Mouse (Mus musculus) right cerebral cortex, postnatal 10 days (tissue): ENCODE data around the gene Tex22.

ENCODE experiments used
- DNase-seq, 2 experiments: peaks; one replicate each; pipeline ENCODE4 v3.0.0; 2021; ENCODE audit warnings: low spot score in 2 of 2

Tex22 gene

GRCm38 (mm10) chr12:113074329-113075062, at the start of gene Tex22:
TSS of gene Tex22 (plus strand) at chr12:113074502.
- DNase-seq = peak; percentile 93

GRCm38 (mm10) chr12:113026557-113026956, 47.7 kb upstream of the Tex22 start:
- DNase-seq = no peak

GRCm38 (mm10) chr12:113027495-113027894, 46.8 kb upstream of the Tex22 start:
- DNase-seq = no peak

- DNase-seq = no peak
Measured at GRCm38 (mm10) chr12:113028067-113028466, 46.2 kb upstream of the Tex22 start.

GRCm38 (mm10) chr12:113028898-113029297, 45.4 kb upstream of the Tex22 start:
- no peak for DNase-seq

GRCm38 (mm10) chr12:113030046-113030445, 44.3 kb upstream of the Tex22 start:
- DNase-seq = no peak

GRCm38 (mm10) chr12:113030993-113031392, 43.3 kb upstream of the Tex22 start:
- no peak for DNase-seq

GRCm38 (mm10) chr12:113031441-113031840, 42.9 kb upstream of the Tex22 start:
- no peak for DNase-seq

GRCm38 (mm10) chr12:113032296-113033250, 41.7 kb upstream of the Tex22 start:
- peak; percentile 55 to 68 for DNase-seq

- no peak for DNase-seq
Measured at GRCm38 (mm10) chr12:113035093-113035492, 39.2 kb upstream of the Tex22 start.

GRCm38 (mm10) chr12:113036996-113037395, 37.3 kb upstream of the Tex22 start:
- DNase-seq = no peak

GRCm38 (mm10) chr12:113038414-113038813, 35.9 kb upstream of the Tex22 start:
- DNase-seq = no peak

GRCm38 (mm10) chr12:113041481-113042439, 32.5 kb upstream of the Tex22 start:
- peak; percentile 75 to 88 for DNase-seq

GRCm38 (mm10) chr12:113042543-113042942, 31.8 kb upstream of the Tex22 start:
- DNase-seq = no peak

- DNase-seq = no peak
Measured at GRCm38 (mm10) chr12:113044916-113045677, 29.2 kb upstream of the Tex22 start.

GRCm38 (mm10) chr12:113046861-113047260, 27.4 kb upstream of the Tex22 start:
- DNase-seq = no peak

GRCm38 (mm10) chr12:113048103-113048502, 26.2 kb upstream of the Tex22 start:
- peak; percentile 56 to 69 for DNase-seq

- no peak for DNase-seq
Measured at GRCm38 (mm10) chr12:113049836-113050235, 24.5 kb upstream of the Tex22 start.

- no peak for DNase-seq
Measured at GRCm38 (mm10) chr12:113050671-113051070, 23.6 kb upstream of the Tex22 start.

- DNase-seq = no peak
Measured at GRCm38 (mm10) chr12:113051628-113052403, 22.5 kb upstream of the Tex22 start.
